Mouse (Mus musculus) lung, adult 2 months (tissue): ENCODE measurements around the gene Ttc16.

Experiments
- CTCF ChIP-seq: fragments of 200-500 bp; IDR thresholded peaks from 2 replicates; pipeline ENCODE4 v1.5.1; 2011; ENCODE audit warnings: mild to moderate bottlenecking, low read length, control low read depth; ENCODE audit not compliant: insufficient read depth
- POLR2A ChIP-seq: fragments of 200-500 bp; IDR thresholded peaks from 2 replicates; pipeline ENCODE4 v1.6.1; 2011; ENCODE audit warnings: low read depth, mild to moderate bottlenecking, control low read depth, low read length, borderline replicate concordance; ENCODE audit errors: extremely low read depth

- TF ChIP-seq POLR2A, result no peak
- no peak for TF ChIP-seq CTCF
Measured at GRCm38 (mm10) chr2:32781710-32782109, 6.3 kb upstream of the Ttc16 start.
